Mouse (Mus musculus): ENCODE measurements at regions not wholly inside any gene's neighbourhood (a gene's known extent, or its start where the extent isn't known, plus 50 kb on each side); places are given as distances from the start of the nearest gene placed in this dataset.

DNA sequence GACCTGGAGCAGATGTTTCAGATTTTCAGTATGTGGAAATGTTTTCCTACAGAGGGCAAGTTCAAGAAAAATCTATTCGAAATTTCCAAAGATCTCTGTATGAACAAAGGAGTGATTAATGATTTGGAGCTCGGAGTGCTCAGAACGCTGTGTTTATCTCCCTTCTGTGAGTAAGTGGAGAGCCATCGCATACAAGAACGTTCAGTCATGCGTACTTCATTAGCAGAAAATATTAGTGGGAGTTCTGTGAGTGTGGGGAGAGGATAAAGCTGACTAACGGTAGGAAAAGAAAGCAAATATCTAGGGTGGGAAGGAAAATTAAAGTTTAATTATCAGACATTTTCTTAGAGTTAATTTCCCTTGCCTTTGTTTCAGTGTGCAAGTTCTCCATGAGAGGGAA, 198.5 kb upstream of the Car10 start:
- TF ChIP-seq CTCF (IDR thresholded peaks at IDR 0.05; ENCODE audit: borderline replicate concordance, insufficient read depth, low read depth, low read length) (no peak), POLR2A (IDR thresholded peaks at IDR 0.05; ENCODE audit: borderline replicate concordance, insufficient read depth, low read length) (no peak)

All from cerebellum, adult 2 months (tissue).